In genomic region chr8:119423631-119424141, GRCm38 (mm10) we compare ENCODE assay signal across 8 mouse cellular contexts. TPM values are rescaled to one million over a fixed set of nuclear protein-coding genes. Genes with fewer than 3 reads are reported as not detected.
DNase-seq lines count a peak whose midpoint lies in the region; ATAC-seq and TF ChIP-seq lines count a peak whose summit lies in the region.

No protein-coding gene starts in this region.

- intact Hi-C loops in gastrocnemius, postnatal 14 days (cut with DNase I; ENCODE audit: low total_unique reads), result no loop called here

- WGBS in lung, postnatal 0 days, result 30% methylated on average over 9 of the region's 9 CpGs
- 3% methylated on average over 9 of the region's 9 CpGs for WGBS in thymus, adult 2 months

- no peaks in the 10 kb centered on the region for H3K36me3 ChIP-seq in lung, postnatal 0 days (ENCODE audit: insufficient read depth, low read length)
- no peaks in the 10 kb centered on the region for H3K36me3 ChIP-seq in thymus, adult 2 months (ENCODE audit: control insufficient read depth, insufficient read depth, low read length)

- H3K9me3 ChIP-seq in lung, postnatal 0 days (ENCODE audit: low read length), result no peaks in the 10 kb centered on the region

- H3K27ac ChIP-seq in lung, postnatal 0 days (ENCODE audit: low read length), result peak overlapping the region; percentile 72
- peak overlapping the region; percentile 94 for H3K27ac ChIP-seq in thymus, adult 2 months (ENCODE audit: control insufficient read depth, insufficient read depth, low read length)

- H3K9ac ChIP-seq in lung, postnatal 0 days (replicated peaks; ENCODE audit: low read depth), result no peak overlapping the region; the same call in 1 of the 2 replicates

- no peak overlapping the region for H3K4me2 ChIP-seq in lung, postnatal 0 days (replicated peaks; ENCODE audit: low read depth, low read length)

- no peak overlapping the region for H3K4me3 ChIP-seq in lung, postnatal 0 days (ENCODE audit: low read depth, low read length)
- H3K4me3 ChIP-seq in thymus, adult 2 months (ENCODE audit: control insufficient read depth, insufficient read depth, low read length), result peak overlapping the region; percentile 23

- peak; percentile 42 for DNase-seq in gastrocnemius, postnatal 14 days
- DNase-seq in gastrocnemius, postnatal 10 days, result no peak
- peak; percentile 71 for DNase-seq in c-Kit-positive CD71-negative TER-119-negative erythroid progenitor cells, embryonic 14.5 days (ENCODE audit: low read depth)
- DNase-seq in kidney, adult 11 months, result peak; percentile 81
- DNase-seq in lung, postnatal 0 days (ENCODE audit: low spot score), result peak; percentile 63
- peak; percentile 87 for DNase-seq in thymus, adult 2 months
- DNase-seq in right cerebral cortex, postnatal 4 days, result no peak
- DNase-seq in frontal cortex, postnatal 14 days (ENCODE audit: low spot score in 2 of 2), result no peak

- no peak; the same call in 1 of the 2 replicates for TF ChIP-seq POLR2A in thymus, adult 2 months (IDR thresholded peaks at IDR 0.05; ENCODE audit: control insufficient read depth, extremely low read depth, insufficient read depth, low read length, poor library complexity)

- TF ChIP-seq CTCF in lung, postnatal 0 days (IDR thresholded peaks at IDR 0.05), result no peak
- peak; percentile 17; the same call in 1 of the 2 replicates for TF ChIP-seq CTCF in thymus, adult 2 months (IDR thresholded peaks at IDR 0.05; ENCODE audit: borderline replicate concordance, control insufficient read depth, extremely low read depth, insufficient read depth, low read length, poor library complexity)

- peak; percentile 55 for TF ChIP-seq EP300 in lung, postnatal 0 days (IDR thresholded peaks at IDR 0.05)

- peak; percentile 50 for ATAC-seq in lung, postnatal 0 days

- peaks cover 23% of the 10 kb centered on the region; the same call in 1 of the 2 replicates for H3K4me1 ChIP-seq in lung, postnatal 0 days (ENCODE audit: insufficient read depth, low read depth, low read length)
- H3K4me1 ChIP-seq in thymus, adult 2 months (replicated peaks; ENCODE audit: control insufficient read depth, insufficient read depth, low read length), result peaks cover 85% of the 10 kb centered on the region

- H3K27me3 ChIP-seq in lung, postnatal 0 days (replicated peaks; ENCODE audit: insufficient read depth, low read length), result no peaks in the 10 kb centered on the region
- no peaks in the 10 kb centered on the region for H3K27me3 ChIP-seq in thymus, adult 2 months (ENCODE audit: control insufficient read depth, insufficient read depth, low read length)

RNA-seq across cellular contexts. Expression of gene Osgin1, which starts 10.2 kb away (rescaled TPM):
- total RNA-seq in gastrocnemius, postnatal 14 days (2021), result 1 to 10 TPM; 3.9 to 5.1 TPM
- total RNA-seq in gastrocnemius, postnatal 10 days (2021), result 1 to 10 TPM; 2.5 to 5.0 TPM
- 9.7 and 14.0 TPM in 2 replicates for polyA plus RNA-seq in lung, postnatal 0 days (2015; fragmentation: Nextera tagmentation; extraction: Ambion mirVana)
- polyA plus RNA-seq in thymus, adult 2 months (2012; rRNA removed), result 7.7 and 7.8 TPM in 2 replicates

RNA-seq across cellular contexts. Expression of gene Necab2, which starts 22.8 kb away (rescaled TPM):
- total RNA-seq in gastrocnemius, postnatal 14 days (2021), result under 1 TPM; 0.33 to 0.59 TPM
- total RNA-seq in gastrocnemius, postnatal 10 days (2021), result under 1 TPM; 0.38 to 0.73 TPM
- polyA plus RNA-seq in lung, postnatal 0 days (2015; fragmentation: Nextera tagmentation; extraction: Ambion mirVana), result 1.2 and 1.8 TPM in 2 replicates
- 0.06 and 0.12 TPM in 2 replicates for polyA plus RNA-seq in thymus, adult 2 months (2012; rRNA removed)

RNA-seq across cellular contexts. Expression of gene Mlycd, which starts 29.0 kb away (rescaled TPM):
- total RNA-seq in gastrocnemius, postnatal 14 days (2021), result 10 to 100 TPM; 67.6 to 94.0 TPM
- 10 to 100 TPM; 66.8 to 67.5 TPM for total RNA-seq in gastrocnemius, postnatal 10 days (2021)
- polyA plus RNA-seq in lung, postnatal 0 days (2015; fragmentation: Nextera tagmentation; extraction: Ambion mirVana), result 18.3 and 19.1 TPM in 2 replicates
- polyA plus RNA-seq in thymus, adult 2 months (2012; rRNA removed), result 20.7 and 22.1 TPM in 2 replicates

Comparison
In these comparisons a context has a peak if more than half of its experiments do, and no peak if none do; other contexts are left out.
1. DNase-seq: peak in gastrocnemius, postnatal 14 days (single experiment), c-Kit-positive CD71-negative TER-119-negative erythroid progenitor cells, embryonic 14.5 days (single experiment), kidney, adult 11 months (single experiment), lung, postnatal 0 days (single experiment) and thymus, adult 2 months (single experiment); none in gastrocnemius, postnatal 10 days (single experiment), right cerebral cortex, postnatal 4 days (single experiment) and frontal cortex, postnatal 14 days (0 of 2).